Mouse (Mus musculus) ES-E14 (cell line): ENCODE data around the gene Cep164. TPM values are rescaled to one million over a fixed set of nuclear protein-coding genes. Genes with fewer than 3 reads are reported as not detected.

Experiments used
- DNase-seq: peaks from one replicate; pipeline ENCODE4 v3.0.0-alpha.2; 2013; ENCODE audit warnings: low read depth, low spot score
- H3K27ac ChIP-seq: 2 replicates; pipeline ENCODE4 v1.5.1; 2012; ENCODE audit warnings: low read depth, mild to moderate bottlenecking, low read length, moderate library complexity, mixed read lengths; ENCODE audit not compliant: poor library complexity, insufficient read depth, severe bottlenecking
- H3K36me3 ChIP-seq: 2 replicates; pipeline ENCODE4 v1.6.1; 2012; ENCODE audit warnings: mild to moderate bottlenecking, low read length, moderate library complexity, mixed read lengths; ENCODE audit not compliant: control insufficient read depth, poor library complexity, insufficient read depth, severe bottlenecking
- H3K4me1 ChIP-seq, 2 experiments: fragments of 150-350 bp in 1 of 2; sonication (generic) in 1 of 2; 2 replicates each; pipeline ENCODE4 v1.6.1; 2012; ENCODE audit warnings: low read length in 2 of 2, mild to moderate bottlenecking in 1 of 2, mixed read lengths in 1 of 2; ENCODE audit not compliant: control insufficient read depth in 2 of 2, insufficient read depth in 2 of 2, poor library complexity in 1 of 2
- H3K4me3 ChIP-seq, 2 experiments: fragments of 150-350 bp in 1 of 2; sonication (generic) in 1 of 2; 2 replicates each; pipeline ENCODE4 v1.5.1; 2012; ENCODE audit warnings: low read length in 2 of 2, low read depth in 1 of 2, mild to moderate bottlenecking in 1 of 2, mixed read lengths in 1 of 2; ENCODE audit not compliant: insufficient read depth in 1 of 2, poor library complexity in 1 of 2, severe bottlenecking in 1 of 2
- H3K9ac ChIP-seq: 2 replicates; pipeline ENCODE4 v1.6.1; 2012; ENCODE audit warnings: low read depth, mild to moderate bottlenecking, low read length, mixed read lengths; ENCODE audit not compliant: poor library complexity, insufficient read depth, severe bottlenecking
- H3K9me3 ChIP-seq: fragments of 150-350 bp; sonication (generic); 2 replicates; pipeline ENCODE4 v1.6.1; 2012; ENCODE audit warnings: low read depth, mild to moderate bottlenecking, low read length; ENCODE audit not compliant: control insufficient read depth, insufficient read depth
- CHD2 ChIP-seq: IDR thresholded peaks from 2 replicates; pipeline ENCODE4 v1.6.1; 2014; ENCODE audit warnings: mild to moderate bottlenecking, low read depth, low read length, inconsistent platforms
- HCFC1 ChIP-seq: IDR thresholded peaks from 2 replicates; pipeline ENCODE4 v1.6.1; 2012; ENCODE audit warnings: low read length, inconsistent platforms, borderline replicate concordance; ENCODE audit not compliant: insufficient read depth
- MAFK ChIP-seq: IDR thresholded peaks from 2 replicates; pipeline ENCODE4 v1.6.1; 2014; ENCODE audit warnings: mild to moderate bottlenecking, low read depth, low read length, inconsistent platforms; ENCODE audit not compliant: insufficient read depth
- ZC3H11A ChIP-seq: IDR thresholded peaks from 2 replicates; pipeline ENCODE4 v1.6.1; 2012; ENCODE audit warnings: low read depth, mild to moderate bottlenecking, inconsistent platforms, low read length, borderline replicate concordance
- ZNF384 ChIP-seq: IDR thresholded peaks from 2 replicates; pipeline ENCODE4 v1.6.1; 2012; ENCODE audit warnings: low read depth, low read length, inconsistent platforms
- in situ Hi-C, 2 experiments: fragments of 600-800 bp; cut with MboI; formaldehyde crosslinking; loops; one replicate each; pipeline ENCODE4 v1.15.1; 2025; ENCODE audit warnings: low sequenced_read_pairs in 2 of 2, inconsistent platforms in 1 of 2; ENCODE audit not compliant: unreplicated experiment in 2 of 2
- total RNA-seq: library from RNA; depleted of rRNA; stranded (reverse); fragments of 300-350 nt; gene quantifications from 2 replicates; pipeline ENCODE4 v1.2.3, GENCODE M21; 2012

Gene Cep164
- total RNA-seq, 1 experiment: 19.1 TPM

GRCm38 (mm10) chr9:45806847-45807246 lies 21.6 kb downstream of the Cep164 start:
- Histone ChIP-seq H3K36me3 (no peaks in the 10 kb centered on the region; the same call in 1 of the 2 replicates), H3K4me1 (peaks cover 0 to 6% of the 10 kb centered on the region in 2 experiments; a peak in 2 of 4 replicates), H3K9me3 (no peaks in the 10 kb centered on the region), H3K4me3 (no peak overlapping the region), H3K9ac (no peak overlapping the region), H3K27ac (no peak overlapping the region)
- TF ChIP-seq MAFK (no peak), ZC3H11A (no peak), CHD2 (no peak), ZNF384 (no peak)
- DNase-seq: no peak
- in situ Hi-C loops: no loop called here

GRCm38 (mm10) chr9:45803070-45803774 lies 25.3 kb downstream of the Cep164 start:
- H3K27ac ChIP-seq: no peak overlapping the region
- peaks cover 2% of the 10 kb centered on the region; the same call in 1 of the 2 replicates for H3K36me3 ChIP-seq
- in situ Hi-C loops: no loop called here

GRCm38 (mm10) chr9:45799402-45799801 lies 29.1 kb downstream of the Cep164 start:
- in situ Hi-C loops: no loop called here
- Histone ChIP-seq H3K36me3 (peaks cover 2% of the 10 kb centered on the region; the same call in 1 of the 2 replicates), H3K9ac (no peak overlapping the region)

More at GRCm38 (mm10) chr9:45803070-45803774, 25.3 kb downstream of the Cep164 start:
- H3K9ac ChIP-seq: no peak overlapping the region
- H3K4me3 ChIP-seq: no peak overlapping the region
- no peaks in the 10 kb centered on the region for H3K9me3 ChIP-seq
- DNase-seq: no peak
- no peak for TF ChIP-seq HCFC1
- TF ChIP-seq ZC3H11A: no peak
- no peak for TF ChIP-seq MAFK
- TF ChIP-seq CHD2: no peak
- no peak for TF ChIP-seq ZNF384
- peaks cover 0 to 10% of the 10 kb centered on the region in 2 experiments; a peak in 2 of 4 replicates for H3K4me1 ChIP-seq

GRCm38 (mm10) chr9:45798467-45799164 lies 29.9 kb downstream of the Cep164 start:
- H3K27ac ChIP-seq: no peak overlapping the region
- DNase-seq: no peak
- peaks cover 0 to 8% of the 10 kb centered on the region in 2 experiments; a peak in 1 of 4 replicates for H3K4me1 ChIP-seq
- H3K4me3 ChIP-seq: no peak overlapping the region
- TF ChIP-seq CHD2: no peak
- no peak for TF ChIP-seq MAFK
- TF ChIP-seq ZNF384: no peak
- TF ChIP-seq ZC3H11A: no peak
- TF ChIP-seq HCFC1: no peak
- no peaks in the 10 kb centered on the region for H3K9me3 ChIP-seq
- in situ Hi-C loops: no loop called here
- 0 out of 2 replicates have a peak overlapping the region, but pooled peaks have one; percentile 5 for H3K9ac ChIP-seq
- H3K36me3 ChIP-seq: peaks cover 4% of the 10 kb centered on the region; the same call in 1 of the 2 replicates

More at GRCm38 (mm10) chr9:45799402-45799801, 29.1 kb downstream of the Cep164 start:
- Histone ChIP-seq H3K9me3 (no peaks in the 10 kb centered on the region), H3K4me1 (peaks cover 0 to 8% of the 10 kb centered on the region in 2 experiments; a peak in 1 of 4 replicates), H3K27ac (no peak overlapping the region), H3K4me3 (no peak overlapping the region)
- no peak for DNase-seq
- TF ChIP-seq CHD2 (no peak), HCFC1 (no peak), ZC3H11A (no peak), MAFK (no peak), ZNF384 (no peak)
